Mouse (Mus musculus): ENCODE measurements around the gene Cog7. TPM values are rescaled to one million over a fixed set of nuclear protein-coding genes. Genes with fewer than 3 reads are reported as not detected.

The Cog7 gene
- polyA plus RNA-seq, 1 experiment, result 4.4 TPM

GRCm38 (mm10) chr7:121961913-121962570 lies 19.5 kb downstream of the Cog7 start:
- H3K27me3 ChIP-seq (replicated peaks), result no peaks in the 10 kb centered on the region
- peaks cover 13% of the 10 kb centered on the region for H3K4me1 ChIP-seq
- no peaks in the 10 kb centered on the region for H3K9me3 ChIP-seq
- TF ChIP-seq FLI1 (IDR thresholded peaks at IDR 0.05; ENCODE audit: low read length) (no peak), GATA1 (IDR thresholded peaks at IDR 0.05; ENCODE audit: borderline replicate concordance, low read length) (no peak)
- peaks cover 74% of the 10 kb centered on the region for H3K36me3 ChIP-seq (replicated peaks; ENCODE audit: low read length)
- H3K4me3 ChIP-seq (replicated peaks), result no peak overlapping the region

GRCm38 (mm10) chr7:121955802-121956201 lies 25.7 kb downstream of the Cog7 start:
- H3K27me3 ChIP-seq (replicated peaks), result no peaks in the 10 kb centered on the region
- no peak overlapping the region for H3K4me3 ChIP-seq (replicated peaks)
- peaks cover 66% of the 10 kb centered on the region for H3K36me3 ChIP-seq (replicated peaks; ENCODE audit: low read length)
- TF ChIP-seq GATA1 (IDR thresholded peaks at IDR 0.05; ENCODE audit: borderline replicate concordance, low read length) (no peak), FLI1 (IDR thresholded peaks at IDR 0.05; ENCODE audit: low read length) (no peak)
- H3K9me3 ChIP-seq, result no peaks in the 10 kb centered on the region
- no peaks in the 10 kb centered on the region for H3K4me1 ChIP-seq

DNA sequence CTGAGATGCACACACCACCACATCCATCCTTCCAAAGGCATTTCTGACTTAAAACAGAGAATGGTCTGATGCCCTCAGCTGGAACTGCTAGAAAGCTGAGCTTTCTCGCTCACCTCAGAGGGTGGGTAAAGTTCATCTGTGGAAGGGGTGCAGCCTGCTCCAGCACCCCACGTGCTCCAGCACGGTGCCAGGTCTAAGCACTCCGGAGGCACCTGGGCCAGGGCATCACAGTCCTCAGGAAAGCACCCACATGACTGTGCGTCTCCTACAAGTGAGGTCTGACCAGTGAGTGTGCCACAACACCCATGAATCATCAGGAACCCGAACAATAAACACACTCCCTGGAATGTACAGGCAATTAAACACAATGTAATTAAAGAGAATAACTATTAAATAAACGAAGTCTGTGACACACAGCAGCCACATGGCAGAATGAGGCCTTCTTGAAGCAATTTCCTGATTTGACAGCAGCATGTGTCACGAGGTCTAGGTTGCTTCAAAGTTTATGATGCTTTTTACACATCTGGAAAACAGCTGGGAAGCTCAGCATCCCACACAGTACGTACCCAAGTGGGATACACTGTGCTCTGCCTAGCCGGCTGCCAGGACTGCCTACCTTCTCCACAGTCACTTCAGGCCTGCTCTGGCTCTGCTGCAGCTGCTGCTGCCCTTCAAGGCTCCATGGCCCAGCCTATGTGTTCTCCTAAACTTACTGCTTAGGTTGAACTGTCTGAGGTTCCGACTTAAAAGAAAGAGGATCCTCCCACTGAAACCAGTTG lies 26.4 kb downstream of the Cog7 start:
- Histone ChIP-seq H3K36me3 (replicated peaks; ENCODE audit: low read length) (peaks cover 67% of the 10 kb centered on the region), H3K27me3 (replicated peaks) (no peaks in the 10 kb centered on the region), H3K4me1 (no peaks in the 10 kb centered on the region), H3K9me3 (no peaks in the 10 kb centered on the region), H3K4me3 (replicated peaks) (no peak overlapping the region)
- TF ChIP-seq GATA1 (IDR thresholded peaks at IDR 0.05; ENCODE audit: borderline replicate concordance, low read length) (no peak), FLI1 (IDR thresholded peaks at IDR 0.05; ENCODE audit: low read length) (no peak)

- no peak overlapping the region for H3K4me3 ChIP-seq (replicated peaks)
- no peak for TF ChIP-seq GATA1 (IDR thresholded peaks at IDR 0.05; ENCODE audit: borderline replicate concordance, low read length)
- no peak for TF ChIP-seq FLI1 (IDR thresholded peaks at IDR 0.05; ENCODE audit: low read length)
- H3K9me3 ChIP-seq, result no peaks in the 10 kb centered on the region
- peaks cover 61% of the 10 kb centered on the region for H3K36me3 ChIP-seq (replicated peaks; ENCODE audit: low read length)
- peaks cover 8% of the 10 kb centered on the region for H3K4me1 ChIP-seq
- H3K27me3 ChIP-seq (replicated peaks), result no peaks in the 10 kb centered on the region
Observed at GRCm38 (mm10) chr7:121947513-121947912, 34.0 kb downstream of the Cog7 start.

DNA sequence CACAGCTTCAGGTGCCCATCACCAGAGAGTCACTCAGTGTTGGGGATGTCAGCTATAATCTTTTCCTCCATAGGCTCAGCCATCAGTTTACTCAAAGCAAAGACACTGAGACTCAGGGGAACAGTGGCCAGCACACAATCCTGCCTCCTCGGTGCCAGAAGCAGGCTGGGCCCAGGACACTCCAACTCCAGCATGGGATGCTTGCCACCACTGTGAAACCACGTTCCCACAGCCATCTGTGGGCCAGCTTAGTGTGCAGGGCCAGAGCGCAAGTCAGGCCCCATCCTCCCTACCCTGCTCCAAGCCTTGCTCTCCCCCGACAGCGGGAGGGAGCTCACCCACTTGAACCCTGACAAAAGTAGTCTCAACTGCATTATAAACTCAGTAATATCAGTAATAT lies 35.3 kb downstream of the Cog7 start:
- Histone ChIP-seq H3K27me3 (replicated peaks) (no peaks in the 10 kb centered on the region), H3K4me1 (peaks cover 8% of the 10 kb centered on the region), H3K36me3 (replicated peaks; ENCODE audit: low read length) (peaks cover 67% of the 10 kb centered on the region), H3K9me3 (no peaks in the 10 kb centered on the region), H3K4me3 (replicated peaks) (no peak overlapping the region)
- TF ChIP-seq GATA1 (IDR thresholded peaks at IDR 0.05; ENCODE audit: borderline replicate concordance, low read length) (no peak), FLI1 (IDR thresholded peaks at IDR 0.05; ENCODE audit: low read length) (no peak)

GRCm38 (mm10) chr7:121942371-121942770 lies 39.1 kb downstream of the Cog7 start:
- Histone ChIP-seq H3K36me3 (replicated peaks; ENCODE audit: low read length) (peaks cover 58% of the 10 kb centered on the region), H3K4me1 (peaks cover 8% of the 10 kb centered on the region), H3K27me3 (replicated peaks) (no peaks in the 10 kb centered on the region), H3K9me3 (no peaks in the 10 kb centered on the region), H3K4me3 (replicated peaks) (no peak overlapping the region)
- TF ChIP-seq GATA1 (IDR thresholded peaks at IDR 0.05; ENCODE audit: borderline replicate concordance, low read length) (no peak), FLI1 (IDR thresholded peaks at IDR 0.05; ENCODE audit: low read length) (no peak)

DNA sequence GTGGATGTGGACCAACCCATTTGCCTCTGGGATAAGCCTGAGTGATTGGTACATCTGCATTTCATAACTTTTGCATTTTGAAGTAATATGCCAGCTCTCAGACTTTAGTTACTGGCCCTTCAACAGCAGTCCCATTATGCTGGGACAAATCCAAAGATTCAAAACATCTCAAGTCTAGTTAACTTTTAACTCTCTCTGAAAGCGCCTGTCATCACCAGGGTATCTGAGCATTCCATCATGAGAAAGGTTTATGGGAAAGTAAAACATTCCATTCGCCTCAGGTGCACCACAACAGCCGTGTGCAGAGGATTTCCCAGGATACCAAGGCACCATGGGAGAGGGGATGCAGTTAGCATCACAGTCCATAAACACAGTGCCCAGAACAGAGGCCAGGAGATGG lies 39.9 kb downstream of the Cog7 start:
- no peaks in the 10 kb centered on the region for H3K27me3 ChIP-seq (replicated peaks)
- H3K4me1 ChIP-seq, result peaks cover 8% of the 10 kb centered on the region
- TF ChIP-seq GATA1 (IDR thresholded peaks at IDR 0.05; ENCODE audit: borderline replicate concordance, low read length) (no peak), FLI1 (IDR thresholded peaks at IDR 0.05; ENCODE audit: low read length) (no peak)
- no peak overlapping the region for H3K4me3 ChIP-seq (replicated peaks)
- no peaks in the 10 kb centered on the region for H3K9me3 ChIP-seq
- H3K36me3 ChIP-seq (replicated peaks; ENCODE audit: low read length), result peaks cover 65% of the 10 kb centered on the region

GRCm38 (mm10) chr7:121941016-121941415 lies 40.5 kb downstream of the Cog7 start:
- H3K36me3 ChIP-seq (replicated peaks; ENCODE audit: low read length), result peaks cover 67% of the 10 kb centered on the region

GRCm38 (mm10) chr7:121939729-121940128 lies 41.8 kb downstream of the Cog7 start:
- Histone ChIP-seq H3K9me3 (no peaks in the 10 kb centered on the region), H3K4me3 (replicated peaks) (no peak overlapping the region), H3K27me3 (replicated peaks) (no peaks in the 10 kb centered on the region), H3K36me3 (replicated peaks; ENCODE audit: low read length) (peaks cover 80% of the 10 kb centered on the region), H3K4me1 (no peaks in the 10 kb centered on the region)
- TF ChIP-seq GATA1 (IDR thresholded peaks at IDR 0.05; ENCODE audit: borderline replicate concordance, low read length), result no peak
- no peak for TF ChIP-seq FLI1 (IDR thresholded peaks at IDR 0.05; ENCODE audit: low read length)

More at GRCm38 (mm10) chr7:121941016-121941415, 40.5 kb downstream of the Cog7 start:
- no peaks in the 10 kb centered on the region for H3K27me3 ChIP-seq (replicated peaks)
- no peaks in the 10 kb centered on the region for H3K9me3 ChIP-seq
- no peak overlapping the region for H3K4me3 ChIP-seq (replicated peaks)
- H3K4me1 ChIP-seq, result peaks cover 4% of the 10 kb centered on the region
- TF ChIP-seq GATA1 (IDR thresholded peaks at IDR 0.05; ENCODE audit: borderline replicate concordance, low read length), result no peak
- no peak for TF ChIP-seq FLI1 (IDR thresholded peaks at IDR 0.05; ENCODE audit: low read length)

DNA sequence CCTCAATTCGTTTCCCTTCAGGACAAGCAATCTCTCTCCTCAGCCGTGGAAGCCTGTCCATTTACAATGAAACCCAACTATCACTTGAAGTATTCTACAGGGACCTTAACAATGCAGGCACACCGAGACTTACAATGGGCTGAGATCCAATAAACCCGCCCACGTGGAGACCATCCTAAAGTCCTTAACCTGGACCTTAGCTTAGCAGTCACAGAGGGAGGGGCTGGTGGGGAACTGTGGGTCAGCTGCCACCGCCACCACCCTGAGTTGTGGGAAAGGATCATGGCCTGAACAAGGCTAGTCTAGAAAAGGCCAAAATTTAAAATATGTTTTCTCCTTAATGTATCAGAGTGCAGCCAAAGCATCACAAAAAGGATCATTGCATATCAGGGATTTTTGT lies 42.3 kb downstream of the Cog7 start:
- Histone ChIP-seq H3K4me1 (no peaks in the 10 kb centered on the region), H3K27me3 (replicated peaks) (no peaks in the 10 kb centered on the region), H3K9me3 (no peaks in the 10 kb centered on the region), H3K36me3 (replicated peaks; ENCODE audit: low read length) (peaks cover 79% of the 10 kb centered on the region), H3K4me3 (replicated peaks) (no peak overlapping the region)
- no peak for TF ChIP-seq GATA1 (IDR thresholded peaks at IDR 0.05; ENCODE audit: borderline replicate concordance, low read length)
- no peak for TF ChIP-seq FLI1 (IDR thresholded peaks at IDR 0.05; ENCODE audit: low read length)
